Mouse (Mus musculus) MEL (cell line): Measurements from ENCODE around the gene Kcnj3. TPM values are rescaled to one million over a fixed set of nuclear protein-coding genes. Genes with fewer than 3 reads are reported as not detected.

Experiments
- DNase-seq: peaks from one replicate; pipeline ENCODE4 v3.0.0; 2011; ENCODE audit warnings: low read depth, low spot score
- H3K27ac ChIP-seq: 2 replicates; pipeline ENCODE4 v1.5.1; 2012; ENCODE audit warnings: low read depth, mild to moderate bottlenecking, control low read depth, low read length, moderate library complexity; ENCODE audit not compliant: control insufficient read depth
- H3K27me3 ChIP-seq, 2 experiments: fragments of 150-350 bp in 1 of 2; sonication (generic) in 1 of 2; 2 replicates each; pipeline ENCODE4 v1.6.1; 2012; ENCODE audit warnings: low read length in 2 of 2, mild to moderate bottlenecking in 2 of 2, improper control_type of control experiment in 1 of 2, moderate library complexity in 1 of 2; ENCODE audit not compliant: insufficient read depth in 2 of 2, control insufficient read depth in 1 of 2
- H3K36me3 ChIP-seq, 2 experiments: 2 replicates each; pipeline ENCODE4 v1.6.1; 2012 to 2014; ENCODE audit warnings: low read length in 2 of 2, improper control_type of control experiment in 1 of 2, inconsistent platforms in 1 of 2, mild to moderate bottlenecking in 1 of 2; ENCODE audit not compliant: insufficient read depth in 2 of 2, control insufficient read depth in 1 of 2
- H3K4me1 ChIP-seq, 2 experiments: fragments of 150-350 bp in 1 of 2; sonication (generic) in 1 of 2; 2 replicates each; pipeline ENCODE4 v1.6.1; 2012; ENCODE audit warnings: low read length in 2 of 2, improper control_type of control experiment in 1 of 2, mild to moderate bottlenecking in 1 of 2; ENCODE audit not compliant: insufficient read depth in 2 of 2, control insufficient read depth in 1 of 2
- H3K4me3 ChIP-seq, 2 experiments: fragments of 150-350 bp in 1 of 2; sonication (generic) in 1 of 2; 2 replicates each; pipeline ENCODE4 v1.5.1; 2012; ENCODE audit warnings: low read depth in 2 of 2, low read length in 2 of 2, mild to moderate bottlenecking in 2 of 2, moderate library complexity in 2 of 2, control low read depth in 1 of 2, improper control_type of control experiment in 1 of 2; ENCODE audit not compliant: control insufficient read depth in 1 of 2, insufficient read depth in 1 of 2
- H3K79me2 ChIP-seq: 2 replicates; pipeline ENCODE4 v1.6.1; 2012; ENCODE audit warnings: mild to moderate bottlenecking, low read length, moderate library complexity; ENCODE audit not compliant: control insufficient read depth, poor library complexity, insufficient read depth
- H3K9ac ChIP-seq: 2 replicates; pipeline ENCODE4 v1.6.1; 2012; ENCODE audit warnings: low read depth, mild to moderate bottlenecking, control low read depth, low read length, moderate library complexity; ENCODE audit not compliant: control insufficient read depth, poor library complexity, severe bottlenecking
- H3K9me3 ChIP-seq: fragments of 150-350 bp; sonication (generic); replicated peaks from 2 replicates; pipeline ENCODE4 v1.6.1; 2012; ENCODE audit warnings: mild to moderate bottlenecking, low read length, improper control_type of control experiment, moderate library complexity; ENCODE audit not compliant: insufficient read depth
- CTCF ChIP-seq, 3 experiments: IDR thresholded peaks in 2 of 3; conservative IDR thresholded peaks in 1 of 3; 2 replicates each; pipeline ENCODE4 v1.5.1; 2011 to 2012; ENCODE audit warnings: low read length in 3 of 3, low read depth in 2 of 3, mild to moderate bottlenecking in 2 of 3, improper control_type of control experiment in 1 of 3, inconsistent platforms in 1 of 3, mixed read lengths in 1 of 3, moderate library complexity in 1 of 3; ENCODE audit not compliant: control insufficient read depth in 1 of 3, insufficient read depth in 1 of 3, poor library complexity in 1 of 3, severe bottlenecking in 1 of 3
- E2F4 ChIP-seq: IDR thresholded peaks from 2 replicates; pipeline ENCODE4 v1.6.1; 2011; ENCODE audit warnings: low read depth, low read length, improper control_type of control experiment, borderline replicate concordance
- ELF1 ChIP-seq: IDR thresholded peaks from 2 replicates; pipeline ENCODE4 v1.6.1; 2014; ENCODE audit warnings: low read depth, mild to moderate bottlenecking, inconsistent platforms, low read length, improper control_type of control experiment, moderate library complexity
- ETS1 ChIP-seq: IDR thresholded peaks from 2 replicates; pipeline ENCODE4 v1.6.1; 2012; ENCODE audit warnings: low read depth, mild to moderate bottlenecking, inconsistent platforms, low read length, improper control_type of control experiment, moderate library complexity
- JUND ChIP-seq: IDR thresholded peaks from 2 replicates; pipeline ENCODE4 v1.6.1; 2011; ENCODE audit warnings: low read depth, mild to moderate bottlenecking, improper control_type of control experiment, low read length
- KAT2A ChIP-seq: conservative IDR thresholded peaks from 2 replicates; pipeline ENCODE4 v1.6.1; 2012; ENCODE audit warnings: low read depth, low read length, improper control_type of control experiment, inconsistent platforms
- MEF2A ChIP-seq: IDR thresholded peaks from 2 replicates; pipeline ENCODE4 v1.6.1; 2014; ENCODE audit warnings: low read depth, mild to moderate bottlenecking, inconsistent platforms, low read length, improper control_type of control experiment; ENCODE audit not compliant: poor library complexity, insufficient replicate concordance, severe bottlenecking; ENCODE audit errors: extremely low read depth
- MXI1 ChIP-seq: IDR thresholded peaks from 2 replicates; pipeline ENCODE4 v1.6.1; 2011; ENCODE audit warnings: mild to moderate bottlenecking, low read depth, low read length, improper control_type of control experiment
- MYB ChIP-seq: IDR thresholded peaks from 2 replicates; pipeline ENCODE4 v1.6.1; 2011; ENCODE audit warnings: mild to moderate bottlenecking, low read depth, low read length, improper control_type of control experiment
- MYC ChIP-seq: IDR thresholded peaks from 2 replicates; pipeline ENCODE4 v1.6.1; 2011; ENCODE audit warnings: low read depth, mild to moderate bottlenecking, low read length, improper control_type of control experiment, moderate library complexity
- NELFE ChIP-seq: IDR thresholded peaks from 2 replicates; pipeline ENCODE4 v1.6.1; 2011; ENCODE audit warnings: low read depth, low read length, improper control_type of control experiment
- NRF1 ChIP-seq: IDR thresholded peaks from 2 replicates; pipeline ENCODE4 v1.6.1; 2014; ENCODE audit warnings: low read depth, mild to moderate bottlenecking, inconsistent platforms, low read length, improper control_type of control experiment, moderate library complexity; ENCODE audit not compliant: poor library complexity, insufficient read depth, severe bottlenecking
- POLR2A ChIP-seq, 2 experiments: IDR thresholded peaks; 2 replicates each; pipeline ENCODE4 v1.6.1; 2011 to 2012; ENCODE audit warnings: low read length in 2 of 2, mild to moderate bottlenecking in 2 of 2, control low read depth in 1 of 2, improper control_type of control experiment in 1 of 2, low read depth in 1 of 2, moderate library complexity in 1 of 2; ENCODE audit not compliant: control insufficient read depth in 1 of 2, insufficient read depth in 1 of 2, poor library complexity in 1 of 2
- POLR2AphosphoS5 ChIP-seq: IDR thresholded peaks from 2 replicates; pipeline ENCODE4 v1.6.1; 2012; ENCODE audit warnings: low read depth, borderline replicate concordance, mild to moderate bottlenecking, inconsistent platforms, low read length, moderate library complexity, mixed read lengths
- RAD21 ChIP-seq: IDR thresholded peaks from 2 replicates; pipeline ENCODE4 v1.6.1; 2011; ENCODE audit warnings: mild to moderate bottlenecking, low read depth, low read length, improper control_type of control experiment
- RCOR1 ChIP-seq: IDR thresholded peaks from 2 replicates; pipeline ENCODE4 v1.6.1; 2012; ENCODE audit warnings: low read depth, mild to moderate bottlenecking, inconsistent platforms, low read length, improper control_type of control experiment
- SMC3 ChIP-seq: IDR thresholded peaks from 2 replicates; pipeline ENCODE4 v1.6.1; 2011; ENCODE audit warnings: low read depth, low read length, improper control_type of control experiment
- TAL1 ChIP-seq: IDR thresholded peaks from 2 replicates; pipeline ENCODE4 v1.6.1; 2012; ENCODE audit warnings: mild to moderate bottlenecking, inconsistent platforms, low read length, moderate library complexity, mixed read lengths
- TBP ChIP-seq: IDR thresholded peaks from 2 replicates; pipeline ENCODE4 v1.8.0; 2011; ENCODE audit warnings: low read depth, low read length, improper control_type of control experiment
- UBTF ChIP-seq: IDR thresholded peaks from 2 replicates; pipeline ENCODE4 v1.6.1; 2012; ENCODE audit warnings: low read depth, mild to moderate bottlenecking, inconsistent platforms, low read length, improper control_type of control experiment, moderate library complexity, borderline replicate concordance; ENCODE audit not compliant: insufficient read depth
- USF1 ChIP-seq: IDR thresholded peaks from 2 replicates; pipeline ENCODE4 v1.6.1; 2014; ENCODE audit warnings: low read depth, mild to moderate bottlenecking, inconsistent platforms, low read length, improper control_type of control experiment, moderate library complexity
- USF2 ChIP-seq, 2 experiments: IDR thresholded peaks; 2 replicates each; pipeline ENCODE4 v1.6.1; 2011 to 2012; ENCODE audit warnings: improper control_type of control experiment in 2 of 2, low read length in 2 of 2, borderline replicate concordance in 1 of 2, inconsistent platforms in 1 of 2, low read depth in 1 of 2, mild to moderate bottlenecking in 1 of 2; ENCODE audit not compliant: insufficient read depth in 1 of 2
- ZKSCAN1 ChIP-seq: IDR thresholded peaks from 2 replicates; pipeline ENCODE4 v1.6.1; 2012; ENCODE audit warnings: low read depth, mild to moderate bottlenecking, inconsistent platforms, low read length, improper control_type of control experiment, moderate library complexity
- ZMIZ1 ChIP-seq: IDR thresholded peaks from 2 replicates; pipeline ENCODE4 v1.6.1; 2012; ENCODE audit warnings: low read depth, mild to moderate bottlenecking, inconsistent platforms, low read length, improper control_type of control experiment, moderate library complexity
- ZNF384 ChIP-seq: IDR thresholded peaks from 2 replicates; pipeline ENCODE4 v1.6.1; 2012; ENCODE audit warnings: low read depth, mild to moderate bottlenecking, inconsistent platforms, low read length, improper control_type of control experiment
- polyA plus RNA-seq, 2 experiments: library from polyadenylated mRNA; stranded (reverse) in 1 of 2; unstranded in 1 of 2; fragments of >175 nt in 1 of 2; fragments of >200 nt in 1 of 2; gene quantifications; 2 replicates each; pipeline versions ENCODE4 v1.2.1 to v1.2.4; 2012; ENCODE audit warnings: low replicate concordance in 2 of 2, low read depth in 1 of 2; ENCODE audit not compliant: insufficient read length in 2 of 2, insufficient read depth in 1 of 2, missing spikeins in 1 of 2
- total RNA-seq: library from RNA; depleted of rRNA; stranded (reverse); fragments of 300-350 nt; gene quantifications from 2 replicates; pipeline ENCODE4 v1.2.3, GENCODE M21; 2012

The Kcnj3 gene
- total and polyA plus RNA-seq, 3 experiments: not detected

GRCm38 (mm10) chr2:55534946-55535345, 99.2 kb downstream of the Kcnj3 start:
- TF ChIP-seq MYC (no peak), NELFE (no peak), KAT2A (no peak), CTCF (IDR thresholded peaks at IDR 0.05 in 2 of 3, conservative IDR thresholded peaks at IDR 0.05 in 1 of 3; ENCODE audit: control insufficient read depth in 1 of 3, insufficient read depth in 1 of 3, low read depth in 2 of 3, low read length in 3 of 3, poor library complexity in 1 of 3, severe bottlenecking in 1 of 3) (no peak), UBTF (no peak), USF1 (no peak), POLR2AphosphoS5 (no peak), MXI1 (no peak), MYB (no peak), TAL1 (no peak), ETS1 (no peak), TBP (no peak), ELF1 (no peak), POLR2A (IDR thresholded peaks at IDR 0.05; ENCODE audit: control insufficient read depth in 1 of 2, insufficient read depth in 1 of 2, low read depth in 1 of 2, low read length in 2 of 2, poor library complexity in 1 of 2) (no peak), JUND (no peak), ZMIZ1 (no peak), NRF1 (no peak), RAD21 (no peak), MEF2A (no peak), USF2 (IDR thresholded peaks at IDR 0.05; ENCODE audit: borderline replicate concordance in 1 of 2, insufficient read depth in 1 of 2, low read depth in 1 of 2, low read length in 2 of 2) (no peak)
- Histone ChIP-seq H3K27me3 (no peaks in the 10 kb centered on the region), H3K4me3 (no peak overlapping the region), H3K79me2 (no peaks in the 10 kb centered on the region), H3K36me3 (no peaks in the 10 kb centered on the region), H3K4me1 (no peaks in the 10 kb centered on the region), H3K27ac (no peak overlapping the region), H3K9me3 (no peaks in the 10 kb centered on the region), H3K9ac (no peak overlapping the region)
- DNase-seq: no peak

- Histone ChIP-seq H3K79me2 (no peaks in the 10 kb centered on the region), H3K36me3 (no peaks in the 10 kb centered on the region), H3K9ac (no peak overlapping the region), H3K4me3 (no peak overlapping the region), H3K27me3 (no peaks in the 10 kb centered on the region), H3K27ac (no peak overlapping the region), H3K4me1 (no peaks in the 10 kb centered on the region), H3K9me3 (no peaks in the 10 kb centered on the region)
- TF ChIP-seq POLR2A (IDR thresholded peaks at IDR 0.05; ENCODE audit: control insufficient read depth in 1 of 2, insufficient read depth in 1 of 2, low read depth in 1 of 2, low read length in 2 of 2, poor library complexity in 1 of 2): no peak
- no peak for TF ChIP-seq E2F4
- no peak for TF ChIP-seq JUND
- TF ChIP-seq CTCF (IDR thresholded peaks at IDR 0.05 in 2 of 3, conservative IDR thresholded peaks at IDR 0.05 in 1 of 3; ENCODE audit: control insufficient read depth in 1 of 3, insufficient read depth in 1 of 3, low read depth in 2 of 3, low read length in 3 of 3, poor library complexity in 1 of 3, severe bottlenecking in 1 of 3): no peak
- no peak for TF ChIP-seq POLR2AphosphoS5
- TF ChIP-seq ELF1: no peak
- no peak for TF ChIP-seq RCOR1
- TF ChIP-seq SMC3: no peak
- TF ChIP-seq ETS1: no peak
- TF ChIP-seq ZKSCAN1: no peak
- TF ChIP-seq ZMIZ1: no peak
- TF ChIP-seq ZNF384: no peak
- no peak for TF ChIP-seq KAT2A
- no peak for TF ChIP-seq UBTF
- DNase-seq: no peak
Measured at GRCm38 (mm10) chr2:55535482-55535881, 99.7 kb downstream of the Kcnj3 start.
